Mouse (Mus musculus): ENCODE data around the gene Pink1.
"Not testable (repeated sequence)": the region's sequence is repeated elsewhere in the genome, so short reads cannot be mapped to it uniquely, and the experiment has no call there.

DNA sequence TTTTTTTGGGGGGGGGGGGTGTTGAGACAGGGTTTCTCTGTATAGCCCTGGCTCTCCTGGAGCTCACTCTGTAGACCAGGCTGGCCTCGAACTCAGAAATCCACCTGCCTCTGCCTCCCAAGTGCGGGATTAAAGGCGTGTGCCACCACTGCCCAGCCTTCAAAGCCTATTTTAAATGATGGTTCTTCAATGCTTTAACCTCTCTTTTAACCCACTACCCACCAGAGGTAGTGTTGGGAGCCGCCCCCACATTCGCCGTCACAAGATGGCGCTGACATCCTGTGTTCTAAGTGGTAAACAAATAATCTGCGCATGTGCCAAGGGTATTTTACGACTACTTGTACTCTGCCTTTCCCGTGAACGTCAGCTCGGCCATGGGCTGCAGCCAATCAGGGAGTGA, 1.0 kb upstream of the Pink1 start:
- TF ChIP-seq HCFC1 (IDR thresholded peaks at IDR 0.05; ENCODE audit: borderline replicate concordance, insufficient read depth, low read length); MAFK (IDR thresholded peaks at IDR 0.05; ENCODE audit: insufficient read depth, low read depth, low read length); ZC3H11A (IDR thresholded peaks at IDR 0.05; ENCODE audit: borderline replicate concordance, low read depth, low read length): not testable (repeated sequence)

All from ES-E14 (cell line).